Mouse (Mus musculus): ENCODE results near the gene Gapvd1. TPM values are rescaled to one million over a fixed set of nuclear protein-coding genes. Genes with fewer than 3 reads are reported as not detected.
"Not testable (repeated sequence)": the region's sequence is repeated elsewhere in the genome, so short reads cannot be mapped to it uniquely, and the experiment has no call there.

The Gapvd1 gene
- polyA plus RNA-seq, 1 experiment from 2014 or later: 65.0 TPM

GRCm38 (mm10) chr2:34762174-34762573 is 7.1 kb upstream of the Gapvd1 start:
- no peaks in the 10 kb centered on the region for H3K36me3 ChIP-seq (ENCODE audit: control insufficient read depth, insufficient read depth, low read length)
- no peak overlapping the region for H3K9ac ChIP-seq (ENCODE audit: low read depth, low read length)
- no peak overlapping the region for H3K27ac ChIP-seq (ENCODE audit: low read depth, low read length)
- no peaks in the 10 kb centered on the region for H3K4me1 ChIP-seq (ENCODE audit: control insufficient read depth, insufficient read depth, low read length)
- no peaks in the 10 kb centered on the region for H3K27me3 ChIP-seq (ENCODE audit: control insufficient read depth, insufficient read depth, low read length)
- 61% methylated on average over 2 of the region's 2 CpGs for WGBS (ENCODE audit: insufficient replicate concordance)
- H3K4me3 ChIP-seq (ENCODE audit: low read depth, low read length): no peak overlapping the region
- ATAC-seq (replicated peaks; ENCODE audit: insufficient number of reproducible peaks, low FRiP score, low TSS enrichment): no peak; the same call in 1 of the 2 replicates
- no peak overlapping the region for H3K4me2 ChIP-seq
- H3K9me3 ChIP-seq (replicated peaks; ENCODE audit: control insufficient read depth, low read length): no peaks in the 10 kb centered on the region

- not testable (repeated sequence) for H3K4me1 ChIP-seq (ENCODE audit: control insufficient read depth, insufficient read depth, low read length)
These were observed 6.2 kb upstream of the Gapvd1 start for GRCm38 (mm10) chr2:34761272-34761671.

GRCm38 (mm10) chr2:34757341-34757740 is 2.3 kb upstream of the Gapvd1 start:
- H3K4me2 ChIP-seq: no peak overlapping the region
- no peak for ATAC-seq (replicated peaks; ENCODE audit: insufficient number of reproducible peaks, low FRiP score, low TSS enrichment)
- no peak overlapping the region for H3K27ac ChIP-seq (ENCODE audit: low read depth, low read length)
- no peaks in the 10 kb centered on the region for H3K36me3 ChIP-seq (ENCODE audit: control insufficient read depth, insufficient read depth, low read length)
- H3K4me3 ChIP-seq (ENCODE audit: low read depth, low read length): no peak overlapping the region
- no peaks in the 10 kb centered on the region for H3K27me3 ChIP-seq (ENCODE audit: control insufficient read depth, insufficient read depth, low read length)
- H3K9ac ChIP-seq (ENCODE audit: low read depth, low read length): no peak overlapping the region
- H3K9me3 ChIP-seq (replicated peaks; ENCODE audit: control insufficient read depth, low read length): no peaks in the 10 kb centered on the region
- WGBS (ENCODE audit: insufficient replicate concordance): 67% methylated on average over 1 of the region's 1 CpGs
- H3K4me1 ChIP-seq (ENCODE audit: control insufficient read depth, insufficient read depth, low read length): peaks cover 4% of the 10 kb centered on the region

More at GRCm38 (mm10) chr2:34761272-34761671, 6.2 kb upstream of the Gapvd1 start:
- H3K4me3 ChIP-seq (ENCODE audit: low read depth, low read length); H3K4me2 ChIP-seq; H3K27me3 ChIP-seq (ENCODE audit: control insufficient read depth, insufficient read depth, low read length); ATAC-seq (replicated peaks; ENCODE audit: insufficient number of reproducible peaks, low FRiP score, low TSS enrichment); H3K9me3 ChIP-seq (replicated peaks; ENCODE audit: control insufficient read depth, low read length); H3K27ac ChIP-seq (ENCODE audit: low read depth, low read length); H3K36me3 ChIP-seq (ENCODE audit: control insufficient read depth, insufficient read depth, low read length); H3K9ac ChIP-seq (ENCODE audit: low read depth, low read length): not testable (repeated sequence)
- WGBS (ENCODE audit: insufficient replicate concordance): 90% methylated on average over 5 of the region's 5 CpGs

GRCm38 (mm10) chr2:34753811-34754550 is 1.1 kb downstream of the Gapvd1 start:
- peaks cover 10% of the 10 kb centered on the region for H3K4me1 ChIP-seq (ENCODE audit: control insufficient read depth, insufficient read depth, low read length)
- H3K27me3 ChIP-seq (ENCODE audit: control insufficient read depth, insufficient read depth, low read length): no peaks in the 10 kb centered on the region
- H3K9ac ChIP-seq (ENCODE audit: low read depth, low read length): peak overlapping the region; percentile 86
- WGBS (ENCODE audit: insufficient replicate concordance): under 1% methylated on average over 76 of the region's 106 CpGs
- peak overlapping the region; percentile 65 for H3K4me2 ChIP-seq
- peak overlapping the region; percentile 91 for H3K4me3 ChIP-seq (ENCODE audit: low read depth, low read length)
- no peaks in the 10 kb centered on the region for H3K9me3 ChIP-seq (replicated peaks; ENCODE audit: control insufficient read depth, low read length)
- peak; percentile 87 for ATAC-seq (replicated peaks; ENCODE audit: insufficient number of reproducible peaks, low FRiP score, low TSS enrichment)
- H3K36me3 ChIP-seq (ENCODE audit: control insufficient read depth, insufficient read depth, low read length): no peaks in the 10 kb centered on the region
- H3K27ac ChIP-seq (ENCODE audit: low read depth, low read length): peak overlapping the region; percentile 97

GRCm38 (mm10) chr2:34750245-34750644 is 4.8 kb downstream of the Gapvd1 start:
- H3K4me1 ChIP-seq (ENCODE audit: control insufficient read depth, insufficient read depth, low read length): peaks cover 10% of the 10 kb centered on the region
- no peaks in the 10 kb centered on the region for H3K27me3 ChIP-seq (ENCODE audit: control insufficient read depth, insufficient read depth, low read length)
- H3K4me3 ChIP-seq (ENCODE audit: low read depth, low read length): no peak overlapping the region
- 57% methylated on average over 2 of the region's 2 CpGs for WGBS (ENCODE audit: insufficient replicate concordance)
- no peak overlapping the region for H3K9ac ChIP-seq (ENCODE audit: low read depth, low read length)
- H3K27ac ChIP-seq (ENCODE audit: low read depth, low read length): no peak overlapping the region
- no peak overlapping the region for H3K4me2 ChIP-seq
- H3K36me3 ChIP-seq (ENCODE audit: control insufficient read depth, insufficient read depth, low read length): no peaks in the 10 kb centered on the region
- ATAC-seq (replicated peaks; ENCODE audit: insufficient number of reproducible peaks, low FRiP score, low TSS enrichment): no peak
- H3K9me3 ChIP-seq (replicated peaks; ENCODE audit: control insufficient read depth, low read length): no peaks in the 10 kb centered on the region

GRCm38 (mm10) chr2:34748479-34748878 is 6.6 kb downstream of the Gapvd1 start:
- no peak overlapping the region for H3K4me2 ChIP-seq
- H3K27ac ChIP-seq (ENCODE audit: low read depth, low read length): no peak overlapping the region
- H3K4me3 ChIP-seq (ENCODE audit: low read depth, low read length): no peak overlapping the region
- H3K9ac ChIP-seq (ENCODE audit: low read depth, low read length): no peak overlapping the region
- H3K36me3 ChIP-seq (ENCODE audit: control insufficient read depth, insufficient read depth, low read length): no peaks in the 10 kb centered on the region
- no peak for ATAC-seq (replicated peaks; ENCODE audit: insufficient number of reproducible peaks, low FRiP score, low TSS enrichment)
- H3K27me3 ChIP-seq (ENCODE audit: control insufficient read depth, insufficient read depth, low read length): no peaks in the 10 kb centered on the region
- WGBS (ENCODE audit: insufficient replicate concordance): 82% methylated on average over 4 of the region's 4 CpGs
- no peaks in the 10 kb centered on the region for H3K9me3 ChIP-seq (replicated peaks; ENCODE audit: control insufficient read depth, low read length)
- peaks cover 10% of the 10 kb centered on the region for H3K4me1 ChIP-seq (ENCODE audit: control insufficient read depth, insufficient read depth, low read length)

- Histone ChIP-seq H3K27me3 (ENCODE audit: control insufficient read depth, insufficient read depth, low read length) (no peaks in the 10 kb centered on the region), H3K27ac (ENCODE audit: low read depth, low read length) (no peak overlapping the region), H3K9me3 (replicated peaks; ENCODE audit: control insufficient read depth, low read length) (no peaks in the 10 kb centered on the region), H3K4me2 (no peak overlapping the region), H3K36me3 (ENCODE audit: control insufficient read depth, insufficient read depth, low read length) (no peaks in the 10 kb centered on the region), H3K4me3 (ENCODE audit: low read depth, low read length) (no peak overlapping the region), H3K4me1 (ENCODE audit: control insufficient read depth, insufficient read depth, low read length) (peaks cover 5% of the 10 kb centered on the region; the same call in 1 of the 2 replicates), H3K9ac (ENCODE audit: low read depth, low read length) (no peak overlapping the region)
- no peak for ATAC-seq (replicated peaks; ENCODE audit: insufficient number of reproducible peaks, low FRiP score, low TSS enrichment)
- 86% methylated on average over 2 of the region's 2 CpGs for WGBS (ENCODE audit: insufficient replicate concordance)
These were observed 9.4 kb downstream of the Gapvd1 start for GRCm38 (mm10) chr2:34745673-34746072.

GRCm38 (mm10) chr2:34744476-34744875 is 10.6 kb downstream of the Gapvd1 start:
- H3K27ac ChIP-seq (ENCODE audit: low read depth, low read length): no peak overlapping the region
- 94% methylated on average over 8 of the region's 8 CpGs for WGBS (ENCODE audit: insufficient replicate concordance)
- no peaks in the 10 kb centered on the region for H3K36me3 ChIP-seq (ENCODE audit: control insufficient read depth, insufficient read depth, low read length)
- no peak for ATAC-seq (replicated peaks; ENCODE audit: insufficient number of reproducible peaks, low FRiP score, low TSS enrichment)
- no peak overlapping the region for H3K4me3 ChIP-seq (ENCODE audit: low read depth, low read length)
- peaks cover 5% of the 10 kb centered on the region; the same call in 1 of the 2 replicates for H3K4me1 ChIP-seq (ENCODE audit: control insufficient read depth, insufficient read depth, low read length)
- no peak overlapping the region for H3K9ac ChIP-seq (ENCODE audit: low read depth, low read length)
- H3K27me3 ChIP-seq (ENCODE audit: control insufficient read depth, insufficient read depth, low read length): no peaks in the 10 kb centered on the region
- H3K4me2 ChIP-seq: no peak overlapping the region
- no peaks in the 10 kb centered on the region for H3K9me3 ChIP-seq (replicated peaks; ENCODE audit: control insufficient read depth, low read length)

GRCm38 (mm10) chr2:34742675-34743074 is 12.4 kb downstream of the Gapvd1 start:
- WGBS (ENCODE audit: insufficient replicate concordance): 93% methylated on average over 8 of the region's 8 CpGs
- Histone ChIP-seq H3K9me3 (replicated peaks; ENCODE audit: control insufficient read depth, low read length) (no peaks in the 10 kb centered on the region), H3K4me2 (no peak overlapping the region), H3K27ac (ENCODE audit: low read depth, low read length) (no peak overlapping the region), H3K36me3 (ENCODE audit: control insufficient read depth, insufficient read depth, low read length) (no peaks in the 10 kb centered on the region), H3K4me1 (ENCODE audit: control insufficient read depth, insufficient read depth, low read length) (peaks cover 5% of the 10 kb centered on the region; the same call in 1 of the 2 replicates), H3K9ac (ENCODE audit: low read depth, low read length) (no peak overlapping the region), H3K4me3 (ENCODE audit: low read depth, low read length) (no peak overlapping the region), H3K27me3 (ENCODE audit: control insufficient read depth, insufficient read depth, low read length) (no peaks in the 10 kb centered on the region)
- no peak for ATAC-seq (replicated peaks; ENCODE audit: insufficient number of reproducible peaks, low FRiP score, low TSS enrichment)

Data from heart, embryonic 11.5 days (tissue).